Mouse (Mus musculus): ENCODE data around the gene Calcoco1.
A peak's percentile ranks its signal among the peaks of the same experiment; 100 is the strongest.

The Calcoco1 gene

DNA sequence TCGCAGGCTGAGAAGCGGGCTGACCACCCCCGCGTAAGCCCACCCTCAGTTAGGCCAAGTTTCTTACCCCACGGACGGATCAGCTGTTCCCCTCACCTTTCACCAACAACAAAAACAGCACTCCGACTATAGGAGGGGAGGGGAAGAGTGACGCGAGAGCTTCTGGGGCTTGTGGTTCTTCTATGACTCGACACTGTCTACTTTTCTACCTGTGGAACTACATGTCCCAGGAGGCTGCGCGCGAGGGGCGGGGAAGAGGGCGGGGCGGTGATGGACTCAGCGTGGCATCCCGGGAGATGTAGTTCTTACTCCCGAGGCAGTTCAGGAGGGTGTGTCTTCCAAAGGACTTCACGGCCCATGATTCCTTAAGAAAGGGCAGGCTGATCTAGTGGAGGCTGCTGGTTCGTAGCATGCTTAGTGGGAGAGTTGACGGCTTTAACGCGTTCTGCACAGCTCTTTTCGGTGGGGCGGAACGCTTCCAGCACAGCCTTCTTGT, at the start of gene Calcoco1:
Gene Calcoco1, minus strand, starts transcription at position 199 of the 496 bp plus-strand sequence.
- DNase-seq (ENCODE audit: extremely low spot score, low read depth, low spot score): peak; percentile 81

DNA sequence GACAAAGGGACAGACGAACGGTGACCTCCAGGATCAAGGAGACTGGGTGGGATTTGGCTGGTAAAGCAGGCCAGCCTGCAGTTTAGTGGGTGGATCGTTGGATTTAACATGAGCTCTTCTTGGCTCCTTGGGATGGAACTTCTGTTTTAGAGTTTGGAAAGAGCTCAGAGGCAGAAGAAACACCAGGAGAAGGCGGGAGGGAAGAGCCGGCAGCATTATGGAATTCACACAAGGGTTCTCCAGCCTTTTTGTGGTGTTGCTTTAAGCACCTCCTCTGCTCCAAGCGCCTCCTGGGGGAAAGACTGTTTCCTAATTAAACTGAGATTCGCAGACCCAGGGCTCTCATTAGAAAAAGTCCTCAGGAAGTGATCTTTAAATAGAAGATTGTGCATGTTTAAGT, 48.9 kb upstream of the Calcoco1 start:
- no peak for DNase-seq (ENCODE audit: extremely low spot score, low read depth, low spot score)

DNA sequence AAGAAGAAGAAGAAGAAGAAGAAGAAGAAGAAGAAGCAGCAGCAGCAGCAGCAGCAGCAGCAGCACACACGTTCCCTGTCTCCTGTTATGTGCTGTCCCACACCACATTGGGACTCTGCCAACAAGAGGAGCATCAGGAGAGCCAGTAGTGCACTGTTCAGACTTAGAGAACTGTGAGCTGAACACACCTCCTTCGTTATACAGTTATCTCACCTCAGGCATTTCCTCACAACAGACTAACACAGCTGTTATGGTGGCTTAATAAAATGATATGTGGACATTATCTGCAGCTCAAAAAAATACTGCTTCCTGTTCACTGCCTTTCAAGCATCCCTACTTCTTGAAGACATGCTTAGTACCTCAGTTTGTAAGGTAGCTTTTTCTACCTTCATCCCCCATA, 43.2 kb upstream of the Calcoco1 start:
- DNase-seq (ENCODE audit: extremely low spot score, low read depth, low spot score): no peak

DNA sequence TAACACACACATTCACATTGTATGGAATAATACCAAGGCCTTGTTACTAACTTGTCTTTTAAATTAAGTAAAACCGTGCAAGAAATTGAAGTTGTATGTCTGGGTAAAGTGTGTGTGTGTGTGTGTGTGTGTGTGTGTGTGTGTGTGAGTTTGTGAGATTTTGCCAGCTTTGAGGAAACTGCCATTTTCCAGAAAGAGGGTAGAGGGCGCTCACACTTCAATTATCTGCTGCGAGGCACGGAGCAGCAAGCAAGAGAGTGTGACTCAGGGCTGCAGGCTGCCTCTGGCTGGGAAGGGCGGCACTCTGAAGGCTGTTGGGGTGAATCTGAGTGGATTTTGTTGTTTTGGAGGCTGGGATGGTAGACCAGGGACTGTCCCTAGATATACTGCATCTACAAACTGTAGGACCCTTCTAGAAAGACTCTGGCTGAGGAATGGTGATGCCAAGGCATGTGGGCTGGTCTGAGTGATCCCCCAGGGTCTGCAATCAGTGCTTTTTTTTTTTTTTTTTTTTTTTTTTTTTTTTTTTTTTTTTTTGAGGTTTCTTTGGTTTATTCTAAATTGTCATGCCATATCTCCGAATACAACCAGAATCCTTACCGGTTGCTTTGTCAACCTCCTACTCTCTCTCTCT, 39.9 kb upstream of the Calcoco1 start:
- no peak for DNase-seq (ENCODE audit: extremely low spot score, low read depth, low spot score)

DNA sequence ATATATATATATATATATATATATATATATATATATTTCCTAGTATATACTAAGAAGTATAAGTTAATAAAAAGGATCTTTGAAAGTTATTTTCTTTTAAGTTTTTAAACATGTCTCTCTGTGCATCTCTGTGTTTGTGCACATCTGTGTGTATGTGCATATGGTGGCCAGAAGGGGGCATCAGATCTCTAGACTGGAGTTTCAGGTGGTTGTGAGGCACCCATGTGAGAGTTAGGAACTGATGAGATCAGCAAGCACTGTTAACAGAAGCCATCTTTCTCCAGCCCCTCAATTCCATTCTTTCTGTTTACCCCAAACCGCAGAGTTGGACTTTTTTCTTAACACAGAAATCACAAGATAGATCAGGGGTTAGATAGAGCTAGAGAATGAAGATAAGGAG, 35.7 kb upstream of the Calcoco1 start:
- no peak for DNase-seq (ENCODE audit: extremely low spot score, low read depth, low spot score)

DNA sequence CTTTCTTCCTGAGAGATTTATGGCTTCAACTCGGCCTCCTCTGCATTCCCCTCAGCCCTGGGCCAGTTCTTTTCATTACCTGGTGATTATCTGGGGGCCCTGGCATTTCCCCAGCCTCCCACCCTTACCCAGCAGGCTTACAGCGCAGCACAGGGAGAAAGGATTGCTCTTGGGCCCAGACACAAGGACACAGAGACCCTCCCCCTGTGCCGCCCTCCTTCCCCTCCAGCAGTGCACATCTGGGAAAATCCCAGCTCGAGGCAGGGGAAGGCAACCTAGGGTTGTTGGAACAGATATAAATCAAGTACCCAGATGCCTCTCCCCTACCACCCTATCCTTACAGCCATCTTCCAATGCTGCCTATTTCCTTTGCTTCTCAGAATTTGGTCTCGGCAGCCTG, 33.1 kb upstream of the Calcoco1 start:
- no peak for DNase-seq (ENCODE audit: extremely low spot score, low read depth, low spot score)

DNA sequence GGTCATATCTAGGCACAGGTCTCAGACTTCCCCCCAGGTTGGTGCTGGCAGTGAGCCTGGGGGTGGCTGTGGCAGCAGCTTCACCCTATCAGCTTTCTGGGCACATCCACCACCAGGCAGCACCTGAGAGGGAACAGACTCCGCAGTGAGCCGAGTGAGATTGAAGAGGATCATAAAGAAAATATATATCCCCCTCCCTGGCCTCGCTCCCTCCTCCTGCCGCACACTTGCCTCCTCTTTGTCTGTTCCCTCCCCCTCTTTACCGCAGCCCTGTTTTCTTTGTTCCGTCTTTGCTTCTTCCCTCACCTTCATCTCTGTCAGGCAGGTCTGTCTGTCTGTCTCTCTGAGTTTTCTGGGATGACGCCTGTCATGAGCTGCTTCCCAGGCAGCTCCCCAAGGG, 32.4 kb upstream of the Calcoco1 start:
- no peak for DNase-seq (ENCODE audit: extremely low spot score, low read depth, low spot score)

DNA sequence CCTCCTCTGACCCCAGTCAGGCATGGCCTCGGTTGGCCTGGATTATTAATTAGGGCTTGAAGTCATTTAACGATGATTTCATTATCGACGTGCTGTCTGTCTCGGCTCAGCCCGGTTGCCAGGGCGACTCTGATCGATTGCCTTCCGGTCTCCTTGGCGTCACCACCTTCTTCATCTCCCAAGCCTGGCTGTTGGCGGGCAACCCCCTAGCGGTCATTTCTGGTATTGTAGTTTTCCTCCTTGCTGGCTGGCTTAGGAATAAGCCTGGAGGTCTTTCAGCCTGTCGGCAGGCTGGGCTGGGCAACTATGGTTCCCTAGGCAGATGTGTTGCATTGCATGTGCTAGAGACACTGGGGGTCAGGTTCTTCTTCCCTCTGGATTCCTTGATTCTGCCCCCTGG, 31.2 kb upstream of the Calcoco1 start:
- peak; percentile 88 for DNase-seq (ENCODE audit: extremely low spot score, low read depth, low spot score)

DNA sequence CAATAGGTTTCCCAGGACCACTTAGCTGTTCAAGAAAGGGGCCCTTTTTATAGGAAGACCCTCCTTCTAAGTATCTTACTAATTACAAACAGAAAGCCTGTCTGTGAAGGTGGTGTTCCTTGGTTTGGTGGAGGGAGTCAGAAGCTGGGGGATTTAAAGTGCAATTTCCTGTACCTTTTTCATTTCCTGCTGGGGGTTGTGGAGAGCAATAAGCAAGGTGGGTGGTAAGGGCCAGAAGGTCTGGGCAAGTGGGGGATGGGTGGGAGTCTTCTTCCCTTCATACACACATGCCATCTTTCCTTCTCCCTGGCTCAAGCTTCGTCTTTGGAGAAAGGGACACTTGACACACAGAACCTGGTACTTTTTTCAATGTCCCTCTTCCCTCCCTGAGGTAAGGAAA, 30.2 kb upstream of the Calcoco1 start:
- peak; percentile 66 for DNase-seq (ENCODE audit: extremely low spot score, low read depth, low spot score)

DNA sequence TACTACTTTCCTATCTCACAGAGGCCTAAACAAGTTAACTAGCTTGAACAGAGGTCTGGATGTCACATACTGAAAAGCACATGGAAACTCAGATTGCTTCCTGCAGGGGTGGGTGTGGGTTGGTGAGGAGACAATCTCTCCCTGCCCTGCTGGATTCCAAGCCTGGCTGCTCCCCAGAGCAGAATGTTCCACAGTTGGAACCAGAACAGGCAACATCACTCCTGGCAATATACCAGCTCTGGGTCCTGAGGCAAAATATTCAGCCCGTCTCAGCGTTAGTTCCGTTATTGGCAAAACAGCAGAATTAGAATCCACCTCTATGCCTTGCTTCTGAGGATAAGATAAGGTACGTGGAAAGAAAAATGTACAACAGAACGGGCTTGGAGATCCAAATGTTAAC, 28.3 kb upstream of the Calcoco1 start:
- no peak for DNase-seq (ENCODE audit: extremely low spot score, low read depth, low spot score)

DNA sequence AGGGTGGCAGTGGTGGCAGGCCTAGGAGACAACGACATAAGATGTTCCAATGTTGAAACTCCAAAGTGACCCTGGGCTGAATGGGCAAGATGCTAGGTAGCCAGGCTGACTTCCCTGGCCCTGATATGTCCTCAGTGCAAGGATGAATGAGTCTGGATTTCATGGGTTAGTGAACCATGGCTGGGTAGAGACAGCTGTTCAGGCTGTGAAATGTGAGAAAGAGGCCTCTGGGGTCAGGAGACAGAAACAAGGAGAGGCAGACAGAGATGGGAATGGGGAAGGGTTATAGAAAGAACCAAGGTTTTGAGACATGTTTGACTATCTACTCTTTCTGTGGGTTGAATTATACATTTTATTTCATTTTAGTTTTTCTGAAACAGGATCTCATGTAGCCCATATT, 27.1 kb upstream of the Calcoco1 start:
- no peak for DNase-seq (ENCODE audit: extremely low spot score, low read depth, low spot score)

DNA sequence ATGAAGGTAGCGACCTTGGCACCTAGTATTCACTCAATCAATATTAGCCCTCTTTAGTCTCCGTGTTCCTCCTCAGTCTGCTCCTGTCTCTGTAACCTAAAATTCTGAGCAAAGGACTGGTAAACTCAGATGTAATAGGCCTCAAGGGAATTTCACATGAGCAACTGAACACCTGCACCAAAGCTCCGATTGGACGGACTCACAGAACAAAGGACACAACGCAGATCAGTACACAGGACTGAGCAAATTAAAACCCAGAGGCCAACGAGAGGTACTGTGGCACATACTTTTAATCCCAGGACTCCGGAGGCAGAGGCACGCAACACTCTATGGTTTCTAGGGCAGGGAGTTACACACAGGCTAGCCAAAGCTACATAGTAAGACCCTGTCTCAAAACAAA, 25.9 kb upstream of the Calcoco1 start:
- no peak for DNase-seq (ENCODE audit: extremely low spot score, low read depth, low spot score)

DNA sequence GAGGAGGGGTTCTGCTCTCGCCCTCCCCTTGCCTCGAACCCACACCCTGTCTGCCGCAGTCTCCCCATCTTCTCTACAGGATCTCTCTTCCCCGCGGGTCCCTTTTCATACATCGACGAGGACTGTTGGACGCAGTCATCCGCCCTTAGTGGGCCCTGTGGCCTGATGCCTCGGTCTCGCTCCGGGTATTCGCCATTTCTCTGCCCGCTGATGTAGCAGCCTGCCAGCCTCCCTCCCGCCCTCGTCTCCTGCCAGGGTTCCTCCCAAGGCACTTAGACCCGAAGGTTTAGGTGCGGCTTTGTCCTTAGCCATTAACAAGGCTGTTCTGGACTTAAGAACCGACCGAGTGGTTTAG, 25.3 kb upstream of the Calcoco1 start:
- no peak for DNase-seq (ENCODE audit: extremely low spot score, low read depth, low spot score)

DNA sequence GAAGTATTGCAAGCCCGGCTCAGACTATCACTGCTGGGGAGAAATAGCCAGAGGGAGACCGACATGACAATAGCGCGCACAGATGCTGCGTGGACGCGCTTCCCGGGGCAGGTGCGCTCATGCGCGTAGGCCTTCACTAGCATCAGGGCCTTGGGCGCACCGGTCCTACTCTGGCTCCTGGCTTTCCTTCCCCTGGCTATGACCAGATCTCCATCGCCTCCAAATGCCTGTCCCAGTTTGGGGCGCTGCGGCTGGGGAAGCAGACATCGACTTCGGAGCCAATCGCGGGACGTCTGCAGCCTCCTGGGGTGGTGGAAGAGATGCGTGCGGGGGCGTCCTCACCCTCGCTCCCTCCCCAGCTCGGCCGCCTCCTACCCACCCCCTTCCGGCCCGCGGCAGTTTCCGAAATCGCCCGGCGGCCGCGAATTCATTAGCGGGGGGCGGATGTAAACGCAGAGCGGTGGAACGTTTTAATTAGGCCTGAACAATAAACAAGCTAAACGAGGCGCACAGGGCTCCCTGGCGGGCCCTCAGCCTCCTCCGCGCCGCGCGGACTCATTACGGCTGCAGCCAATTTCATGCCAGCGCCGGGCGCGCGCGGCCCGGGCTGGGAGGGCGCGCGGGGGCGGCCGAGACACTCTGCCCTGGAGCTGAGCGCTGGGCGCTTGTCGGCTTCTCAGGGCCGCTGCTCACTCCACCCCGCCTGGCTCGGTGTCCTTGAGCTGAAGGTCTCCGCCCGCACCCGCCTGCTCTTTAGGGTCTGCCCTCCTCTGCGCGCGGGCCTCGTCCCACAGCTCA, 24.7 kb upstream of the Calcoco1 start:
- no peak for DNase-seq (ENCODE audit: extremely low spot score, low read depth, low spot score)

DNA sequence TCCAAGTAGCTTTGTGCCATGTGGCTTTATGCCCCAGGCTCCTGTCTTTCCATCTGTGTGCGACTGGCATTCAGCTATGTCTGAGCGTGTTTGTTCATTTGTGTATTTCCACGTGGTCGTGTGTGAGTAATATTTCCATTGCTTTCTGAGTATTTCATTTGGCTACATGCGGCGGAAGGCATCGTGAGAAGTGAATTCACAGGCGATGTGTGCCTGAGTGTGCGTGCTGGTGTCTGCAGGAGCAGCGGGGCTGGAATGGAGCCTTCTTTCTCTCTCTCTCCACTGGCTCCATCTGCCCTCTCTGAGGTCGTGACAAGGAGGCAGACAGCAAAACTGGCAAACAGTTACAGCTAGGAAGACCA, 24.1 kb upstream of the Calcoco1 start:
- no peak for DNase-seq (ENCODE audit: extremely low spot score, low read depth, low spot score)

DNA sequence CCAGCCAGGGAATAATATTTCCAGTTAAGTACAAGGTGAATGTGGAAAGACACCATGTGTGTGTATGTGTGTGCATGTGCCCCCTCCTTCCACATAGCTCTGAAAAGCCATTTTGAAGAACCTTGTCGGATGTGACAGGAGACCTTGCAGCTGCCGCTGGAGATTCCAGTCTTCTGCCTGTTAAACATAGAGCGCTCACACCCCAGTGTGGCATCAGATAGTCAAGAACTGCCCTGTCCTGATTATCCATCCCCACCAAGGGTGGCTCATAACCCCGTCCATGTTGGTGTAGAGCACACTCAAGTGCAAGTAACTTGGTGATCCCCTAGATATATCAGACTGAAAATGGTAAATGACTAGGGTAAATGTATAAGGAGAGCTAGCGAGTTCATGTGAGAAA, 23.4 kb upstream of the Calcoco1 start:
- no peak for DNase-seq (ENCODE audit: extremely low spot score, low read depth, low spot score)

DNA sequence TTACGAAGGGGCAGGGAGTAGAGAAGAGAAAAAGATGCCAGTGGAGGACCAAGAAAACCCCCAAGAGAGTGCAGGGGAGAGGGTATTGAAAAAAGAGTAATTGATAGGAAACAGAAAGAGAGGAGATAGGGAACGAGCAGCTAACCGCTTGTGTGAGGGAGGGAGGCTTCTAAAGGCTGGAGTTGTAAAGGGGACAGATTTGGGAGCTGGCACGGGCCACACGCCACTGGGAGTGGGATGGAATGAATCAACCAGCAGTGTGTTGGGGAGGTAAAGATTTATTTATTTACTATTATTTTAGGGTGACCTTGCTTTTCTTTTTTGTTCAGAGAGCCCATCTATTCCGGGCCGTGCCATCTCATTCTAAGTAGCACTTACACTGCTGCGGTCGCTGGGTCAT, 22.9 kb upstream of the Calcoco1 start:
- no peak for DNase-seq (ENCODE audit: extremely low spot score, low read depth, low spot score)

DNA sequence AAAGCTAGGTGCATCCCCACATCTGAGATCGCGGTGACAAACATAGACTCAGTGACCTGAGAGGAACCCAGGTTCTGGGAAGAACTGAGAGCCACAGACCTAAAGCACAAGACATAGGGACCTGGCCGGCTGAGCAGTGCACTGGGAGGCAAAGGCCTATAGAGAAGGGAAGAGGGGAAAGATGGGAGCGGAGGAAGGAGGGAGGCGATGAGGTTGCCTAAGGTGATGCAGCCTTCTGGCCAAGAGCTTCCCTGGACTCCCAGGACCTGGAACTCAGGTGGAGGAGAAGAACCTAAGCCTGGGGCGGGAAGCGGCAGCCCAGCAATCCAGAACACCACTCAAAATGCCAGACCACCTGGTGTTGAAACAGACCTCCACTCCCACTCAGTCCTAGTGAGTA, 22.4 kb upstream of the Calcoco1 start:
- no peak for DNase-seq (ENCODE audit: extremely low spot score, low read depth, low spot score)

DNA sequence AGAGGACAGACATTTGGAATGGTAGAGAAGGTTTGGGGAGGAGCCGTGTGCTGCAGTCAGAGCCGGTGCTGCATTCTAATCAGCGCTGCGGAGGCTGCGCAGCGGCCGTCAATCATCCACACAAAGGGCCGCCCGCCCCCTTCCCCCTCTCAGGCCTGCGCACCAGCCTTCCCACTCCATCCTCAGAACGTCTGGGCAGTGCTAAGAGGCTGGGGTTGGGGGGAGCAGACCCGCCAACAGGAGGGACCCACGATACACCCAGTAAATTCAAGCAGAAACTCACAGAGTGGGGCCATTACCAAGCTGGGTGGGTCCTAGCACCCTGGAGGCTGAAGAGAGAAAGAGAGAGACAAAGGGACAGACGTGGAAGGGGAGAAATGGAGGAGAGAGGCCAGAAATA, 22.0 kb upstream of the Calcoco1 start:
- DNase-seq (ENCODE audit: extremely low spot score, low read depth, low spot score): no peak

DNA sequence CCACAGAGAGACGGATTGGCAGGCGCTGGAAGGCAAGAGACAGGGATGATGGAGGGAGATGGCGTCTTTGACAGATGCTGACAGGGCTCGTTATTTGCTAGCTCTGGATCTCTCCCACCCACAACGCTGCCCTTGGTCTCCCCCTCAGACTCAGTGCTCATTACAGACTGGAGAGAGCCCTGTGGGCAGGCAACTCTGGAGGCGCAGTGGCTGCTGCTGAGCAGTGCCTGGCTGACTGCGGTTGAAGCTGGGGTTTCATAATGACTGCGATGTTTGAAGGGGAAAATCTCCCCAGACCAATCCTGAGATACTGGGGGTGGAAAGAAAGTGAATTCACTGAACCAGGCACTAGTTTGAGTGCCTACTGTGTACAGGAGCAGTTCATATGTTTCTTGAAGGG, 21.2 kb upstream of the Calcoco1 start:
- no peak for DNase-seq (ENCODE audit: extremely low spot score, low read depth, low spot score)

DNA sequence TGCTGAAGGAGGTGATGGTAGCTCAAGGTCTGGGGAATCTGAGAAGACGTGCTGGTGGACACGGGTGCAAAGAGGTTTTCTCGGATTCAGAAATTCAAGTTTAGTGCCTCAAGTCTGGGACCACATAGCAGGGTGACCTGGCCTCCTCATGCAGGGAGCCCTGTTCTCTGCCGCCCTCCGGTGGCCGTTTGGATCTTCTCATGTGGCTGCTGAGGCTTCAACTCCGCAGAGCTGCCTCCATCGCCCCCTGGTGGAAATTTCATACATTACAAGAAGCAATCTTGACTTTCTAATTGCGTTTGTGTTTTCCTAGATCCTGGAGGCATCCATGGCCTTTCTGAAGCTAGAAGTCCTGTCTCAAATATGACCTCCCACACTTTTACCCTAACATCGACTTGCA, 20.6 kb upstream of the Calcoco1 start:
- DNase-seq (ENCODE audit: extremely low spot score, low read depth, low spot score): peak; percentile 86

DNA sequence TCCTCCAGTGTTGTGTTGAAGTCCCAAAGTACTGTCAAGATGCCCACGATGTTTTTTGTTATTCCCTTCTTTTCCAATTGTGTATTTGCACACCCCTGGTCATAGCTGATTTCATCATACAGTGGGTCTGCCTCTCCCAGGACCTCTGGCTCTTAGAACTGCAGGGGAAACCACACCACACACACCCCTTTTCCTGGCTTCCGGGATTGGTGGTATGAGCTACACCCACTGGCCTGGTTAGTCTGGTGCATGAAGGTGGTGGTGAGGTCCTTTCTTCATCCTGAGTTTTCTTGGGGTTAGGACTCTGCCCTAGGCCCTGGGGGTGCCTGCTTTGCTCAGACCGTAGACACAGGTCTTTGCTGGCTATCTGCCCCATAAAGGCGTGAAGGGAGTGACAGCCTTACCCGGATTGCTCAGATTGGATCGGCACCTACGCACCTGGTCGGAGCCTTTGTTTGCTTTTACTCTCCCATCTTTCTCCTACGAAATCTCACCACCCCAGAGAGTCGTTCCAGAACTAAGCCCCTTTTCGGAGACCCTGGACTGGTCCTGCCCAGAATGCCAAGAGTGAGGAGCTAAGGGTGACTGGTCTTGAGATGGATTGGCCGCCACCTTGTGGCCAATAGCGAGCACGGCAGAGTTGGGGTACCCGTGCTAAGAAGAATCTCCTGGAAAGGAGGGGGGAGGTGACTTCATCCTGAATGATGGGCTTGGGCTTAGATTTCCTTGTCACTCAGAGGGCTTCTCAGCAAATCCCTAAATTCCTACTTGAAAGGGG, 17.7 kb upstream of the Calcoco1 start:
- no peak for DNase-seq (ENCODE audit: extremely low spot score, low read depth, low spot score)

Data from hindlimb bud, embryonic 11.5 days (tissue).